Mouse (Mus musculus) thymus, adult 2 months (tissue): ENCODE measurements around the gene Fnip2.

Source experiments
- CTCF ChIP-seq: fragments of 200-500 bp; IDR thresholded peaks from 2 replicates; pipeline ENCODE4 v1.5.1; 2012; ENCODE audit warnings: mild to moderate bottlenecking, control low read depth, low read length, moderate library complexity, borderline replicate concordance; ENCODE audit not compliant: control insufficient read depth, poor library complexity, insufficient read depth; ENCODE audit errors: extremely low read depth
- POLR2A ChIP-seq: fragments of 200-500 bp; IDR thresholded peaks from 2 replicates; pipeline ENCODE4 v1.6.1; 2012; ENCODE audit warnings: mild to moderate bottlenecking, low read length, control low read depth, moderate library complexity; ENCODE audit not compliant: control insufficient read depth, poor library complexity, insufficient read depth; ENCODE audit errors: extremely low read depth

DNA sequence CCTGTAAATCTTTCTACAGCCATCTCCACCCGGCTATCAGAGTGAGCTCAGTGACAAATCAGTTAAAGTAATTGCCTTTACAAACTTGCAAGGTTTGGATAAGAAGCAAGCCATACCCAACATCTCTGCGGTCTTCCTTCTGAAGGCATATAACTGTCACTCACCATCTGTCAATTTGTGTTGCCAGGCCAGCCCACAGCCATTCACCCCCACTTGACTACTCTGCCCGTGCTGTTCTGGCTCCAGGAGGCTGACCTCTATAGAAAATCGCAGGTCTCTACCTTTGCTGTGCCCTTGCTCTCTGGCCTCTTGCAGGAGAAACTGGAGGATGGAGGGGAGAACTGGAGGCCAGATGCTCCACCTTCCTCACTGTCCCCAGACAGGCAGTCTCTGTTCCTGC, 88.7 kb downstream of the Fnip2 start:
- TF ChIP-seq CTCF, result no peak
- TF ChIP-seq POLR2A, result no peak
